Mouse (Mus musculus) kidney, postnatal 0 days (tissue): ENCODE results near the gene Wdr20rt. TPM values are rescaled to one million over a fixed set of nuclear protein-coding genes. Genes with fewer than 3 reads are reported as not detected.
A peak's percentile ranks its signal among the peaks of the same experiment; 100 is the strongest.

Experiments used
- ATAC-seq: fragments of 200-750 bp; cut with Nextera tagmentation; replicated peaks from 2 replicates; pipeline ENCODE4 v1.8.0; 2017; ENCODE audit warnings: low read depth, moderate number of reproducible peaks, moderate TSS enrichment, moderate library complexity; ENCODE audit not compliant: low FRiP score
- DNase-seq: peaks from one replicate; pipeline ENCODE4 v3.0.0-alpha.2; 2016; ENCODE audit warnings: low spot score
- H3K27ac ChIP-seq: fragments of 300-500 bp; sonication (generic); 2 replicates; pipeline ENCODE4 v1.5.1; 2014; ENCODE audit warnings: mild to moderate bottlenecking
- H3K27me3 ChIP-seq: fragments of 300-500 bp; sonication (generic); 2 replicates; pipeline ENCODE4 v1.6.1; 2014; ENCODE audit warnings: low read length, mixed read lengths; ENCODE audit not compliant: insufficient read depth
- H3K36me3 ChIP-seq: fragments of 300-500 bp; sonication (generic); 2 replicates; pipeline ENCODE4 v1.6.1; 2014; ENCODE audit warnings: low read length, mixed read lengths; ENCODE audit not compliant: insufficient read depth
- H3K4me1 ChIP-seq: fragments of 300-500 bp; sonication (generic); replicated peaks from 2 replicates; pipeline ENCODE4 v1.6.1; 2014; ENCODE audit warnings: antibody characterized with exemption, low read length, mixed read lengths; ENCODE audit not compliant: insufficient read depth
- H3K4me2 ChIP-seq: fragments of 300-500 bp; sonication (generic); 2 replicates; pipeline ENCODE4 v1.6.1; 2014; ENCODE audit warnings: mild to moderate bottlenecking, low read length, moderate library complexity, mixed read lengths
- H3K4me3 ChIP-seq: fragments of 300-500 bp; sonication (generic); replicated peaks from 2 replicates; pipeline ENCODE4 v1.5.1; 2014; ENCODE audit warnings: low read depth, low read length
- H3K9ac ChIP-seq: fragments of 300-500 bp; sonication (generic); 2 replicates; pipeline ENCODE4 v1.6.1; 2014; ENCODE audit warnings: low read depth, low read length
- H3K9me3 ChIP-seq: fragments of 300-500 bp; sonication (generic); replicated peaks from 2 replicates; pipeline ENCODE4 v1.6.1; 2016; ENCODE audit warnings: low read length, inconsistent platforms, mixed read lengths
- CTCF ChIP-seq: IDR thresholded peaks from 2 replicates; pipeline ENCODE4 v1.5.1; 2016; ENCODE audit warnings: antibody characterized with exemption, low read depth, mild to moderate bottlenecking, moderate library complexity
- WGBS: fragments of 180-500 bp; shearing (Covaris S2); extraction: QIAGEN DNeasy Blood & Tissue Kit; methylation state at CpG from one replicate; pipeline ENCODE4 v1.1.7; 2014; 5-methylcytosine and 5-hydroxymethylcytosine counted together
- polyA plus RNA-seq: library from polyadenylated mRNA; unstranded; fragments of >200 nt; fragmentation: Nextera tagmentation; extraction: Ambion mirVana; gene quantifications from 2 replicates; pipeline ENCODE4 v1.2.1, GENCODE M21; 2015

Wdr20rt gene
- polyA plus RNA-seq, 1 experiment from 2014 or later = not detected

GRCm38 (mm10) chr12:65259139-65260111 lies 34.1 kb downstream of the Wdr20rt start:
- Histone ChIP-seq H3K36me3 (no peaks in the 10 kb centered on the region), H3K27ac (no peak overlapping the region), H3K4me2 (peak overlapping the region; percentile 48; the same call in 1 of the 2 replicates), H3K9me3 (no peaks in the 10 kb centered on the region), H3K4me3 (0 out of 2 replicates have a peak overlapping the region, but pooled peaks have one; percentile 4), H3K4me1 (no peaks in the 10 kb centered on the region), H3K27me3 (no peaks in the 10 kb centered on the region), H3K9ac (no peak overlapping the region)
- ATAC-seq (no peak), DNase-seq (no peak)
- no peak for TF ChIP-seq CTCF
- 81% methylated on average over 13 of the region's 13 CpGs for WGBS

GRCm38 (mm10) chr12:65268311-65268984 lies 43.1 kb downstream of the Wdr20rt start:
- H3K9me3 ChIP-seq = no peaks in the 10 kb centered on the region
- H3K4me3 ChIP-seq = no peak overlapping the region
- no peak overlapping the region for H3K27ac ChIP-seq
- H3K4me1 ChIP-seq = no peaks in the 10 kb centered on the region
- no peak for TF ChIP-seq CTCF
- WGBS = 85% methylated on average over 5 of the region's 5 CpGs
- ATAC-seq (no peak), DNase-seq (no peak)
- H3K4me2 ChIP-seq = no peak overlapping the region
- H3K27me3 ChIP-seq = no peaks in the 10 kb centered on the region
- H3K9ac ChIP-seq = no peak overlapping the region
- no peaks in the 10 kb centered on the region for H3K36me3 ChIP-seq

DNA sequence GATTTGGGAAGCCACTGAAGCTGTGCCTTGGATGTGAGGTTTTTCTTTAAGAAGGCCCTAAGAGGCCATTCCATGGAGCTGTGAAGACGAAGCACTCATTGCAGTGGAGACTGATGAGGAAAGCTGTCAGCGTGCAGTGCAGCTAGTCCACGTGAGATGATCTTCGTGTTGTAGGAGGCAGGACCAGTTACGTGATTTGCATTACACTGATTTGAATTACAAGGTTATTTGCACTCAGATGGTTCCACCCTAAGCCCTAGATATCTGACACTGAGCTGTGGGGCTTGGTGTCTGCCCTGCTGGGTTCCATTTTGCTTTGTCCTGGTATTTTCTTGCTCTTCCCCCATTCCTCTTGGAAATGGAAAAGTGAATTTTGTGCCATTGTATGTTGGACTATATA lies 44.1 kb downstream of the Wdr20rt start:
- Histone ChIP-seq H3K36me3 (no peaks in the 10 kb centered on the region), H3K4me1 (no peaks in the 10 kb centered on the region), H3K27me3 (no peaks in the 10 kb centered on the region), H3K9me3 (no peaks in the 10 kb centered on the region), H3K4me3 (no peak overlapping the region), H3K4me2 (no peak overlapping the region), H3K27ac (no peak overlapping the region), H3K9ac (no peak overlapping the region)
- TF ChIP-seq CTCF = no peak
- DNase-seq = no peak
- whole genome bisulfite sequencing = 85% methylated on average over 5 of the region's 5 CpGs
- ATAC-seq = no peak

DNA sequence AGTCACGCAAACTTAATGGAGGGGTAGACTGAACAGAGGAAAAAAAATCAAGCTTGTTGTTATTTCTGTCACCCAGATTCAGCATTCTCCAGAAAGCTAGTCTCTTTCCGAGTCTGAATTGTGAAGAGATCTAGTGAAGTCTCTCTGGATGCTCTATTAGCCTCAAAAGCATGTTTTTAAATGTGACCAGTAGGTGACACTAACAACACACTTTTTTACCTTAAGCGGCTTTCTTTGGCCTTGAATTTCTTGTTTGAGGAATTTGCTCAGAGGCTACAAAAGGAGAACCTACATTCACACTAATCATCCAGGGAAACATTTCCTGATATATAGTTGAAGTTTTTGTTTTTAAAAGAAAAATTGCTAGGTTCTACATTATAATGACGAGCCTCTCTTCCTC lies 48.5 kb downstream of the Wdr20rt start:
- Histone ChIP-seq H3K4me2 (no peak overlapping the region), H3K4me3 (no peak overlapping the region), H3K27me3 (no peaks in the 10 kb centered on the region), H3K9me3 (no peaks in the 10 kb centered on the region), H3K27ac (no peak overlapping the region), H3K36me3 (no peaks in the 10 kb centered on the region), H3K4me1 (no peaks in the 10 kb centered on the region), H3K9ac (no peak overlapping the region)
- TF ChIP-seq CTCF = peak; percentile 58
- 63% methylated on average over 4 of the region's 4 CpGs for WGBS
- ATAC-seq (no peak), DNase-seq (peak; percentile 34)

Other genes starting within 250 kb of the Wdr20rt start
- 34.4 and 37.2 TPM in 2 replicates for gene Prpf39, start 189.2 kb upstream of the Wdr20rt start, polyA plus RNA-seq
- 432 and 463 TPM in 2 replicates for gene Fkbp3, start 151.5 kb upstream of the Wdr20rt start, polyA plus RNA-seq
- gene Fancm, start 149.9 kb upstream of the Wdr20rt start, polyA plus RNA-seq = 7.4 and 8.3 TPM in 2 replicates
- gene Mis18bp1, start 52.9 kb upstream of the Wdr20rt start, polyA plus RNA-seq = 31.0 and 31.8 TPM in 2 replicates